Mouse (Mus musculus): ENCODE measurements around the gene Sdk1. TPM values are rescaled to one million over a fixed set of nuclear protein-coding genes. Genes with fewer than 3 reads are reported as not detected.

Sdk1 gene
- polyA plus RNA-seq, 1 experiment from 2014 or later: 3.4 TPM

GRCm38 (mm10) chr5:142107434-142107833 lies 866.1 kb downstream of the Sdk1 start:
- Histone ChIP-seq H3K4me3 (replicated peaks; ENCODE audit: low read length) (no peak overlapping the region), H3K27me3 (ENCODE audit: control insufficient read depth, insufficient read depth, low read length) (no peaks in the 10 kb centered on the region), H3K9ac (ENCODE audit: low read length) (no peak overlapping the region), H3K4me1 (ENCODE audit: control insufficient read depth, insufficient read depth, low read length) (no peaks in the 10 kb centered on the region), H3K9me3 (replicated peaks; ENCODE audit: control insufficient read depth, low read length) (peaks cover 9% of the 10 kb centered on the region; the same call in 1 of the 2 replicates), H3K36me3 (ENCODE audit: control insufficient read depth, insufficient read depth, low read length) (no peaks in the 10 kb centered on the region), H3K27ac (ENCODE audit: low read length) (no peak overlapping the region), H3K4me2 (ENCODE audit: low read depth, low read length) (no peak overlapping the region)
- no peak for ATAC-seq (ENCODE audit: insufficient read depth, low FRiP score)
- 36% methylated on average over 11 of the region's 11 CpGs for WGBS

- no peak for ATAC-seq (ENCODE audit: insufficient read depth, low FRiP score)
Measured at GRCm38 (mm10) chr5:142111989-142112388, 870.7 kb downstream of the Sdk1 start.

GRCm38 (mm10) chr5:142113210-142114175 lies 872.2 kb downstream of the Sdk1 start:
- Histone ChIP-seq H3K27ac (ENCODE audit: low read length) (no peak overlapping the region), H3K36me3 (ENCODE audit: control insufficient read depth, insufficient read depth, low read length) (no peaks in the 10 kb centered on the region), H3K27me3 (ENCODE audit: control insufficient read depth, insufficient read depth, low read length) (no peaks in the 10 kb centered on the region), H3K9me3 (replicated peaks; ENCODE audit: control insufficient read depth, low read length) (peaks cover 9% of the 10 kb centered on the region; the same call in 1 of the 2 replicates), H3K9ac (ENCODE audit: low read length) (no peak overlapping the region), H3K4me1 (ENCODE audit: control insufficient read depth, insufficient read depth, low read length) (no peaks in the 10 kb centered on the region), H3K4me2 (ENCODE audit: low read depth, low read length) (no peak overlapping the region), H3K4me3 (replicated peaks; ENCODE audit: low read length) (no peak overlapping the region)
- no peak for ATAC-seq (ENCODE audit: insufficient read depth, low FRiP score)
- 60% methylated on average over 18 of the region's 18 CpGs for WGBS

More at GRCm38 (mm10) chr5:142111989-142112388, 870.7 kb downstream of the Sdk1 start:
- Histone ChIP-seq H3K27ac (ENCODE audit: low read length) (no peak overlapping the region), H3K36me3 (ENCODE audit: control insufficient read depth, insufficient read depth, low read length) (no peaks in the 10 kb centered on the region), H3K27me3 (ENCODE audit: control insufficient read depth, insufficient read depth, low read length) (no peaks in the 10 kb centered on the region), H3K4me1 (ENCODE audit: control insufficient read depth, insufficient read depth, low read length) (no peaks in the 10 kb centered on the region), H3K9ac (ENCODE audit: low read length) (no peak overlapping the region), H3K9me3 (replicated peaks; ENCODE audit: control insufficient read depth, low read length) (peaks cover 9% of the 10 kb centered on the region; the same call in 1 of the 2 replicates), H3K4me3 (replicated peaks; ENCODE audit: low read length) (no peak overlapping the region), H3K4me2 (ENCODE audit: low read depth, low read length) (no peak overlapping the region)
- WGBS: 83% methylated on average over 6 of the region's 6 CpGs

GRCm38 (mm10) chr5:142127779-142128178 lies 886.5 kb downstream of the Sdk1 start:
- Histone ChIP-seq H3K4me2 (ENCODE audit: low read depth, low read length) (no peak overlapping the region), H3K4me3 (replicated peaks; ENCODE audit: low read length) (no peak overlapping the region), H3K9me3 (replicated peaks; ENCODE audit: control insufficient read depth, low read length) (peaks cover 3% of the 10 kb centered on the region; the same call in 1 of the 2 replicates), H3K27ac (ENCODE audit: low read length) (no peak overlapping the region), H3K4me1 (ENCODE audit: control insufficient read depth, insufficient read depth, low read length) (no peaks in the 10 kb centered on the region), H3K36me3 (ENCODE audit: control insufficient read depth, insufficient read depth, low read length) (no peaks in the 10 kb centered on the region), H3K27me3 (ENCODE audit: control insufficient read depth, insufficient read depth, low read length) (no peaks in the 10 kb centered on the region), H3K9ac (ENCODE audit: low read length) (no peak overlapping the region)
- 55% methylated on average over 4 of the region's 4 CpGs for WGBS
- no peak for ATAC-seq (ENCODE audit: insufficient read depth, low FRiP score)

- H3K36me3 ChIP-seq (ENCODE audit: control insufficient read depth, insufficient read depth, low read length): no peaks in the 10 kb centered on the region
- H3K27ac ChIP-seq (ENCODE audit: low read length): no peak overlapping the region
- H3K9ac ChIP-seq (ENCODE audit: low read length): no peak overlapping the region
- 30% methylated on average over 5 of the region's 5 CpGs for WGBS
- peaks cover 3% of the 10 kb centered on the region; the same call in 1 of the 2 replicates for H3K9me3 ChIP-seq (replicated peaks; ENCODE audit: control insufficient read depth, low read length)
- no peaks in the 10 kb centered on the region for H3K4me1 ChIP-seq (ENCODE audit: control insufficient read depth, insufficient read depth, low read length)
- H3K27me3 ChIP-seq (ENCODE audit: control insufficient read depth, insufficient read depth, low read length): no peaks in the 10 kb centered on the region
- ATAC-seq (ENCODE audit: insufficient read depth, low FRiP score): no peak
- no peak overlapping the region for H3K4me3 ChIP-seq (replicated peaks; ENCODE audit: low read length)
- no peak overlapping the region for H3K4me2 ChIP-seq (ENCODE audit: low read depth, low read length)
Measured at GRCm38 (mm10) chr5:142128181-142128611, 886.9 kb downstream of the Sdk1 start.

GRCm38 (mm10) chr5:142130004-142130403 lies 888.7 kb downstream of the Sdk1 start:
- Histone ChIP-seq H3K4me2 (ENCODE audit: low read depth, low read length) (no peak overlapping the region), H3K27me3 (ENCODE audit: control insufficient read depth, insufficient read depth, low read length) (no peaks in the 10 kb centered on the region), H3K9me3 (replicated peaks; ENCODE audit: control insufficient read depth, low read length) (no peaks in the 10 kb centered on the region), H3K27ac (ENCODE audit: low read length) (no peak overlapping the region), H3K4me3 (replicated peaks; ENCODE audit: low read length) (no peak overlapping the region), H3K4me1 (ENCODE audit: control insufficient read depth, insufficient read depth, low read length) (no peaks in the 10 kb centered on the region), H3K36me3 (ENCODE audit: control insufficient read depth, insufficient read depth, low read length) (no peaks in the 10 kb centered on the region), H3K9ac (ENCODE audit: low read length) (no peak overlapping the region)
- 26% methylated on average over 2 of the region's 2 CpGs for WGBS
- ATAC-seq (ENCODE audit: insufficient read depth, low FRiP score): no peak

- 56% methylated on average over 7 of the region's 7 CpGs for WGBS
- H3K4me1 ChIP-seq (ENCODE audit: control insufficient read depth, insufficient read depth, low read length): no peaks in the 10 kb centered on the region
- H3K4me3 ChIP-seq (replicated peaks; ENCODE audit: low read length): no peak overlapping the region
- H3K27me3 ChIP-seq (ENCODE audit: control insufficient read depth, insufficient read depth, low read length): no peaks in the 10 kb centered on the region
- H3K4me2 ChIP-seq (ENCODE audit: low read depth, low read length): no peak overlapping the region
- H3K9me3 ChIP-seq (replicated peaks; ENCODE audit: control insufficient read depth, low read length): no peaks in the 10 kb centered on the region
- H3K9ac ChIP-seq (ENCODE audit: low read length): no peak overlapping the region
- H3K36me3 ChIP-seq (ENCODE audit: control insufficient read depth, insufficient read depth, low read length): no peaks in the 10 kb centered on the region
- no peak for ATAC-seq (ENCODE audit: insufficient read depth, low FRiP score)
- no peak overlapping the region for H3K27ac ChIP-seq (ENCODE audit: low read length)
Measured at GRCm38 (mm10) chr5:142139978-142140377, 898.7 kb downstream of the Sdk1 start.

GRCm38 (mm10) chr5:142149594-142149993 lies 908.3 kb downstream of the Sdk1 start:
- Histone ChIP-seq H3K9ac (ENCODE audit: low read length) (no peak overlapping the region), H3K4me2 (ENCODE audit: low read depth, low read length) (no peak overlapping the region), H3K4me1 (ENCODE audit: control insufficient read depth, insufficient read depth, low read length) (no peaks in the 10 kb centered on the region), H3K36me3 (ENCODE audit: control insufficient read depth, insufficient read depth, low read length) (peaks cover 5% of the 10 kb centered on the region; the same call in 1 of the 2 replicates), H3K4me3 (replicated peaks; ENCODE audit: low read length) (no peak overlapping the region), H3K27ac (ENCODE audit: low read length) (no peak overlapping the region), H3K9me3 (replicated peaks; ENCODE audit: control insufficient read depth, low read length) (no peaks in the 10 kb centered on the region; the same call in 1 of the 2 replicates), H3K27me3 (ENCODE audit: control insufficient read depth, insufficient read depth, low read length) (no peaks in the 10 kb centered on the region)
- no peak for ATAC-seq (ENCODE audit: insufficient read depth, low FRiP score)
- WGBS: 82% methylated on average over 8 of the region's 8 CpGs

- peaks cover 5% of the 10 kb centered on the region; the same call in 1 of the 2 replicates for H3K36me3 ChIP-seq (ENCODE audit: control insufficient read depth, insufficient read depth, low read length)
- 93% methylated on average over 4 of the region's 4 CpGs for WGBS
- no peaks in the 10 kb centered on the region for H3K27me3 ChIP-seq (ENCODE audit: control insufficient read depth, insufficient read depth, low read length)
- ATAC-seq (ENCODE audit: insufficient read depth, low FRiP score): no peak
- H3K9me3 ChIP-seq (replicated peaks; ENCODE audit: control insufficient read depth, low read length): no peaks in the 10 kb centered on the region; the same call in 1 of the 2 replicates
- no peak overlapping the region for H3K27ac ChIP-seq (ENCODE audit: low read length)
- H3K4me1 ChIP-seq (ENCODE audit: control insufficient read depth, insufficient read depth, low read length): no peaks in the 10 kb centered on the region
- no peak overlapping the region for H3K4me3 ChIP-seq (replicated peaks; ENCODE audit: low read length)
- no peak overlapping the region for H3K9ac ChIP-seq (ENCODE audit: low read length)
- H3K4me2 ChIP-seq (ENCODE audit: low read depth, low read length): no peak overlapping the region
Measured at GRCm38 (mm10) chr5:142150756-142151155, 909.5 kb downstream of the Sdk1 start.
